Mouse (Mus musculus) myocyte (in vitro differentiated cells): Measurements from ENCODE around the gene Mxi1. TPM values are rescaled to one million over a fixed set of nuclear protein-coding genes. Genes with fewer than 3 reads are reported as not detected.

ENCODE experiments used
- H3K27me3 ChIP-seq: one replicate; pipeline ENCODE4 v1.6.1; 2011; ENCODE audit not compliant: control insufficient read depth, insufficient read depth, insufficient read length
- H3K36me3 ChIP-seq: one replicate; pipeline ENCODE4 v1.6.1; 2011; ENCODE audit not compliant: control insufficient read depth, insufficient read depth
- H3K4me2 ChIP-seq: one replicate; pipeline ENCODE4 v1.6.1; 2011; ENCODE audit warnings: low read depth, control low read depth
- H3K4me3 ChIP-seq: one replicate; pipeline ENCODE4 v1.5.1; 2011; ENCODE audit warnings: mild to moderate bottlenecking, control low read depth, moderate library complexity
- H3K79me2 ChIP-seq: one replicate; pipeline ENCODE4 v1.6.1; 2011; ENCODE audit not compliant: control insufficient read depth, insufficient read depth
- H3ac ChIP-seq: one replicate; pipeline ENCODE4 v1.6.1; 2011; ENCODE audit not compliant: control insufficient read depth, insufficient read length
- CEBPB ChIP-seq: IDR thresholded peaks from 2 replicates; pipeline ENCODE4 v1.6.1; 2011; ENCODE audit warnings: mild to moderate bottlenecking, moderate library complexity; ENCODE audit not compliant: poor library complexity, insufficient read depth, severe bottlenecking
- E2F4 ChIP-seq: IDR thresholded peaks from one replicate; pipeline ENCODE4 v1.6.1; 2011; ENCODE audit warnings: mild to moderate bottlenecking, control low read depth, moderate library complexity; ENCODE audit not compliant: insufficient read depth
- MAX ChIP-seq: IDR thresholded peaks from one replicate; pipeline ENCODE4 v1.6.1; 2011; ENCODE audit warnings: low read depth, mild to moderate bottlenecking, control low read depth
- MYOD1 ChIP-seq, 3 experiments: IDR thresholded peaks; one replicate each; pipeline ENCODE4 v1.6.1; 2011; ENCODE audit warnings: control low read depth in 2 of 3, low read depth in 2 of 3, mild to moderate bottlenecking in 2 of 3, moderate library complexity in 1 of 3; ENCODE audit not compliant: insufficient read length in 2 of 3, control insufficient read depth in 1 of 3
- MYOG ChIP-seq, 3 experiments: IDR thresholded peaks; one replicate each; pipeline ENCODE4 v1.6.1; 2011; ENCODE audit warnings: control low read depth in 2 of 3, low read depth in 2 of 3, mild to moderate bottlenecking in 2 of 3; ENCODE audit not compliant: insufficient read length in 2 of 3, control insufficient read depth in 1 of 3, insufficient read depth in 1 of 3
- POLR2A ChIP-seq: IDR thresholded peaks from one replicate; pipeline ENCODE4 v1.6.1; 2011; ENCODE audit warnings: low read depth, mild to moderate bottlenecking, control low read depth, moderate library complexity; ENCODE audit not compliant: insufficient read length
- POLR2AphosphoS2 ChIP-seq: IDR thresholded peaks from one replicate; pipeline ENCODE4 v1.6.1; 2011; ENCODE audit warnings: low read depth, control low read depth; ENCODE audit not compliant: insufficient read length
- REST ChIP-seq: IDR thresholded peaks from one replicate; pipeline ENCODE4 v1.6.1; 2011; ENCODE audit warnings: mild to moderate bottlenecking, control low read depth, moderate library complexity; ENCODE audit not compliant: insufficient read depth, insufficient read length
- SRF ChIP-seq: IDR thresholded peaks from one replicate; pipeline ENCODE4 v1.6.1; 2011; ENCODE audit warnings: low read depth; ENCODE audit not compliant: control insufficient read depth, insufficient read length
- TCF12 ChIP-seq: IDR thresholded peaks from one replicate; pipeline ENCODE4 v1.6.1; 2011; ENCODE audit warnings: mild to moderate bottlenecking, control low read depth; ENCODE audit not compliant: poor library complexity, insufficient read depth, severe bottlenecking
- TCF3 ChIP-seq: IDR thresholded peaks from one replicate; pipeline ENCODE4 v1.6.1; 2011; ENCODE audit warnings: low read depth, control low read depth; ENCODE audit not compliant: insufficient read length
- USF1 ChIP-seq: IDR thresholded peaks from one replicate; pipeline ENCODE4 v1.6.1; 2011; ENCODE audit warnings: low read depth, mild to moderate bottlenecking, control low read depth, moderate library complexity
- polyA plus RNA-seq: library from polyadenylated mRNA; unstranded; fragments of >200 nt; fragmentation: generic; extraction: Trizol; gene quantifications from one replicate; pipeline ENCODE4 v1.2.1, GENCODE M21; 2012; ENCODE audit warnings: missing spikeins

Mxi1 gene
- polyA plus RNA-seq, 1 experiment: 11.9 TPM

- H3K79me2 ChIP-seq: no peaks in the 10 kb centered on the region
- TF ChIP-seq TCF3: no peak
- no peak for TF ChIP-seq E2F4
- TF ChIP-seq MYOG (IDR thresholded peaks at IDR 0.05; ENCODE audit: control insufficient read depth in 1 of 3, insufficient read depth in 1 of 3, insufficient read length in 2 of 3, low read depth in 2 of 3): no peak
- no peak for TF ChIP-seq MAX
- no peak for TF ChIP-seq POLR2AphosphoS2
- no peak for TF ChIP-seq POLR2A
- TF ChIP-seq CEBPB: no peak
- TF ChIP-seq MYOD1 (IDR thresholded peaks at IDR 0.05; ENCODE audit: control insufficient read depth in 1 of 3, insufficient read length in 2 of 3, low read depth in 2 of 3): no peak
- TF ChIP-seq TCF12: no peak
- TF ChIP-seq REST: no peak
- no peak for TF ChIP-seq USF1
- no peak for TF ChIP-seq SRF
Observed at GRCm38 (mm10) chr19:53275204-53275603, 35.1 kb upstream of the Mxi1 start.

GRCm38 (mm10) chr19:53276902-53277707 is 33.2 kb upstream of the Mxi1 start:
- Histone ChIP-seq H3K27me3 (no peaks in the 10 kb centered on the region), H3K36me3 (no peaks in the 10 kb centered on the region), H3K4me3 (no peak overlapping the region), H3K4me2 (no peak overlapping the region), H3ac (no peak overlapping the region), H3K79me2 (no peaks in the 10 kb centered on the region)
- TF ChIP-seq TCF12 (no peak), TCF3 (no peak), CEBPB (no peak), MAX (no peak), REST (no peak), MYOG (IDR thresholded peaks at IDR 0.05; ENCODE audit: control insufficient read depth in 1 of 3, insufficient read depth in 1 of 3, insufficient read length in 2 of 3, low read depth in 2 of 3) (no peak), E2F4 (no peak), USF1 (no peak), SRF (no peak), MYOD1 (IDR thresholded peaks at IDR 0.05; ENCODE audit: control insufficient read depth in 1 of 3, insufficient read length in 2 of 3, low read depth in 2 of 3) (no peak), POLR2A (no peak)

More at GRCm38 (mm10) chr19:53275204-53275603, 35.1 kb upstream of the Mxi1 start:
- no peak overlapping the region for H3ac ChIP-seq
- no peak overlapping the region for H3K4me3 ChIP-seq
- no peak overlapping the region for H3K4me2 ChIP-seq
- no peaks in the 10 kb centered on the region for H3K27me3 ChIP-seq
- no peaks in the 10 kb centered on the region for H3K36me3 ChIP-seq

GRCm38 (mm10) chr19:53278491-53279415 is 31.6 kb upstream of the Mxi1 start:
- TF ChIP-seq TCF3: no peak
- no peak for TF ChIP-seq REST
- TF ChIP-seq POLR2A: no peak
- no peak for TF ChIP-seq SRF
- no peak for TF ChIP-seq E2F4
- no peak for TF ChIP-seq MAX
- no peak for TF ChIP-seq MYOG (IDR thresholded peaks at IDR 0.05; ENCODE audit: control insufficient read depth in 1 of 3, insufficient read depth in 1 of 3, insufficient read length in 2 of 3, low read depth in 2 of 3)
- no peak for TF ChIP-seq CEBPB
- no peak for TF ChIP-seq USF1
- TF ChIP-seq POLR2AphosphoS2: no peak
- TF ChIP-seq TCF12: no peak
- TF ChIP-seq MYOD1 (IDR thresholded peaks at IDR 0.05; ENCODE audit: control insufficient read depth in 1 of 3, insufficient read length in 2 of 3, low read depth in 2 of 3): no peak
- Histone ChIP-seq H3K27me3 (no peaks in the 10 kb centered on the region), H3K79me2 (no peaks in the 10 kb centered on the region), H3ac (no peak overlapping the region), H3K4me2 (no peak overlapping the region), H3K36me3 (no peaks in the 10 kb centered on the region), H3K4me3 (no peak overlapping the region)

GRCm38 (mm10) chr19:53280254-53280653 is 30.1 kb upstream of the Mxi1 start:
- no peaks in the 10 kb centered on the region for H3K36me3 ChIP-seq

More at GRCm38 (mm10) chr19:53280254-53280653, 30.1 kb upstream of the Mxi1 start:
- H3ac ChIP-seq: no peak overlapping the region
- TF ChIP-seq CEBPB (no peak), POLR2A (no peak), TCF3 (no peak), POLR2AphosphoS2 (no peak), MYOG (IDR thresholded peaks at IDR 0.05; ENCODE audit: control insufficient read depth in 1 of 3, insufficient read depth in 1 of 3, insufficient read length in 2 of 3, low read depth in 2 of 3) (no peak), MYOD1 (IDR thresholded peaks at IDR 0.05; ENCODE audit: control insufficient read depth in 1 of 3, insufficient read length in 2 of 3, low read depth in 2 of 3) (no peak), TCF12 (no peak), MAX (no peak), USF1 (no peak), SRF (no peak), REST (no peak), E2F4 (no peak)
- no peak overlapping the region for H3K4me2 ChIP-seq
- no peaks in the 10 kb centered on the region for H3K27me3 ChIP-seq
- no peak overlapping the region for H3K4me3 ChIP-seq
- H3K79me2 ChIP-seq: no peaks in the 10 kb centered on the region
